26 mouse cellular contexts compared by ENCODE assay signal in the genomic region with DNA sequence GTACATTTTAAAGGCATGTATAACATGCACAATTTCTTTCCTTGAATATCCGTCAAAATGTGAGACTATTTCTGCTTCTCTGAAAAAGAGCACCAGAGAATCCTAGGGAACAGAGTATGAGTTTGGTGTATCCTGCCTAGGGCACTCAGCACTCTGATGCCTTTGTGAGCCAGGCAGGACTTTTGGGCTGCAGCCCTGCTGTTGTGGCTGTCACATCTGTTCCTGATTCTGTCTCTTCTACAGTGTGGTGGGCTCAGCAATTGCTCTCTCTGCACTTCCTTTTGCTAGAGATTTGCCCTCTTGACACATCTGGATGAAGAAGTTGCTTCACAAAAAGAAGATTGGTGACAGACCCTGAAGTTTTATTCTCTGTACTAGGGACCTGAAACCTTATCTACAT.
"Had no signal": no experiment of that assay in that cellular context is flagged by ENCODE, and none has a peak within 500 bp of the region (broad histone marks: within the 10 kb centered on the region; RNA-seq: fewer than 3 reads in every experiment).

No protein-coding gene starts in this region.

- H3K4me2 ChIP-seq: heart, embryonic 12.5 days; hindbrain, embryonic 12.5 days; hindbrain, embryonic 14.5 days; intestine, embryonic 15.5 days; limb, embryonic 13.5 days; limb, embryonic 15.5 days; liver, embryonic 12.5 days had no signal

- H3K9me3 ChIP-seq: heart, embryonic 10.5 days; heart, embryonic 12.5 days; hindbrain, embryonic 10.5 days; hindbrain, embryonic 12.5 days; intestine, embryonic 15.5 days; limb, embryonic 13.5 days; limb, embryonic 15.5 days; liver, embryonic 12.5 days had no signal

- H3K27me3 ChIP-seq: heart, embryonic 12.5 days; hindbrain, embryonic 12.5 days; intestine, embryonic 15.5 days; limb, embryonic 13.5 days; limb, embryonic 15.5 days; liver, embryonic 12.5 days had no signal

- H3K4me1 ChIP-seq: heart, embryonic 10.5 days; heart, embryonic 12.5 days; hindbrain, embryonic 10.5 days; hindbrain, embryonic 12.5 days; intestine, embryonic 15.5 days; limb, embryonic 13.5 days; limb, embryonic 15.5 days; liver, embryonic 12.5 days had no signal

- H3K4me3 ChIP-seq: heart, adult 2 months; heart, embryonic 10.5 days; heart, embryonic 12.5 days; hindbrain, embryonic 10.5 days; hindbrain, embryonic 12.5 days; intestine, embryonic 15.5 days; limb, embryonic 13.5 days; limb, embryonic 15.5 days; liver, embryonic 12.5 days had no signal

- H3K27ac ChIP-seq: heart, adult 2 months; heart, embryonic 10.5 days; hindbrain, embryonic 10.5 days; hindbrain, embryonic 12.5 days; hindbrain, embryonic 14.5 days; intestine, embryonic 15.5 days; kidney, postnatal 0 days; limb, embryonic 13.5 days; limb, embryonic 15.5 days; liver, embryonic 12.5 days; liver, embryonic 14.5 days had no signal

- H3K36me3 ChIP-seq: heart, embryonic 10.5 days; heart, embryonic 12.5 days; hindbrain, embryonic 10.5 days; hindbrain, embryonic 12.5 days; intestine, embryonic 15.5 days; limb, embryonic 13.5 days; limb, embryonic 15.5 days; liver, embryonic 12.5 days had no signal

- H3K9ac ChIP-seq: heart, embryonic 12.5 days; hindbrain, embryonic 12.5 days; hindbrain, embryonic 14.5 days; intestine, embryonic 15.5 days; limb, embryonic 13.5 days; limb, embryonic 15.5 days; liver, embryonic 12.5 days; liver, embryonic 14.5 days had no signal

- DNase-seq: gastrocnemius, postnatal 14 days; gastrocnemius, postnatal 36 days; heart, adult 11 months; heart, adult 2 months; heart, postnatal 10 days; heart, postnatal 4 days; kidney, adult 18-20 months; kidney, adult 8-10 months; kidney, postnatal 14 days; kidney, postnatal 36 days; left cerebral cortex, postnatal 4 days; lung, adult 18-20 months had no signal

- ATAC-seq: hindbrain, embryonic 16.5 days; inflammation-experienced regulatory T-cells, adult 6 months; intestine, embryonic 15.5 days; intestine, postnatal 0 days; liver, embryonic 12.5 days had no signal
